Mouse (Mus musculus) frontal cortex, adult 2 months (tissue): ENCODE results near the gene Kiz. TPM values are rescaled to one million over a fixed set of nuclear protein-coding genes. Genes with fewer than 3 reads are reported as not detected.

ENCODE experiments used
- DNase-seq, 2 experiments: peaks; one replicate each; pipeline ENCODE4 v3.0.0; 2022; ENCODE audit warnings: low spot score in 1 of 2; ENCODE audit errors: extremely low spot score in 1 of 2
- polyA plus RNA-seq: library from polyadenylated mRNA; depleted of rRNA; stranded (reverse); fragments of >200 nt; gene quantifications from 2 replicates; pipeline ENCODE4 v1.2.3, GENCODE M21; 2012; rRNA removed

The Kiz gene
- 15.6 and 19.7 TPM in 2 replicates for polyA plus RNA-seq

GRCm38 (mm10) chr2:146855599-146856039, at the start of gene Kiz:
Kiz (plus strand) TSS chr2:146855864.
- DNase-seq: peak; percentile 70 to 91

DNA sequence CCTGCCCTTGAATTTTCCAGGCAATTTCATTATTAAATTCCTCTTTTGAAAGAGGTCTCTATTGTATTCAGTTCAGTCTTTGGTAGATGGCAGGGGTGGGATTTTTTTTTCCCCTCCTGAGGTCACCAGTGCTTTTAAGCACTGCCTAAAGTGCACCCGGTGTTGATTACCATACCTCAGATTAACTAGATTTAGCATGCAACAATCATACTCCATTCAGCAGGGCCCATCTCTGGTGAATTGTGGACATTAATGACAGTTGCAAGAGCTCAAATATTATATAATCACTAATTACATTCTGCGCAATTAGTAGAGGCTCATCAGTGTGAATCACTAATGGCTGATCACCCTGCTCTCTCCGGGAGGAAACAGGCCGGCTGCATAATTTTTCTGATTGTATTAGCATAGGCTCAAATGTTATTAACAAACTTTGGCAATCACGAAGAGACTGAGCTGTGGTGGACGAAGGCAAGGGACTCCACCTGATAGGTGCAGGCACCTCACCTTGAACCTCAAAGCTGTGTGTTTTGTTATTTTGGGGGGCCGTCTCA, 45.9 kb upstream of the Kiz start:
- DNase-seq: no peak

GRCm38 (mm10) chr2:146810695-146811094, 45.0 kb upstream of the Kiz start:
- DNase-seq: no peak

- no peak for DNase-seq
Measured at GRCm38 (mm10) chr2:146814978-146815377, 40.7 kb upstream of the Kiz start.

DNA sequence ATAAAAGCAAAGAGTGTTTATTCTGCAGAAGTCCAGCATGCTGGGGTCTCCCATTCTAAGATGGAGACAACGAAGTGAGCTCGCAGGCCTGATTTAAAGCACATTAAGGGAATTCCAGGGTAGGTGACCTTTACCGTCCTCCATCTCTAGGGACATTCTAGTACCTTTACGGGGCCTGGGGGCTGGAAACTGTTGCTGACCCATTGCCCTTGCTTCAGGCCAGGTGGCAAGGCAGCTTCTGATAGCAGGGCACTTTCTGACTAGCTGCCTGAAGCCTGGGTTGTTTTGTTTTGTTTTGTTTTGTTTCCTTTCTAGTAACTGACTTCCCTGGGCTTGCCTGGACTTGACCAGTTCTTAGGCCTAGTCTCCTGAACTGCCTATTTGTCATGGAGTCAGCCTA, 36.6 kb upstream of the Kiz start:
- DNase-seq: no peak

DNA sequence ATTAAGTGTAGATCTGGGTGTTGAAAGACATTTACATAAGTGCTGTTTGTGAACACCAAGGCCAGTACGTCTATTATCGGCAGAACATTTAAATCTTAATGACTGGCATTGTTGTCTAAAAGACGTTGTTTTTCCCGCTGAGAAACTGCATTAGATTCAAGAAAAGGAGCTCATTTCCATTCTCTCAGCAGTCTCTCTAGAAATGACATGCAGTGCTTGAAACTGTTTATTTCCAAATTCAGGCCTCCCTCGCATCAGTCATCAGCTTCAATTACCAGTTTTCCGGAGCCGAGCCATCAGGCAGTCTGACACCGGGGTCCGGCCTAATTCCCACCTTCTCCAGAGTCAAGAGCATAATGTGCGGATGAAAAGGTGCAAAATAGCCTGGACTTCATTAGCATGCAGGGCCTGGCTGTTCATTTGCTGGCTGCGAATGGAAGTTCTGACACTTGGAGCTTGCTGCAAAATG, 32.1 kb upstream of the Kiz start:
- DNase-seq: no peak

- DNase-seq: no peak
Measured at GRCm38 (mm10) chr2:146824043-146824442, 31.6 kb upstream of the Kiz start.

DNA sequence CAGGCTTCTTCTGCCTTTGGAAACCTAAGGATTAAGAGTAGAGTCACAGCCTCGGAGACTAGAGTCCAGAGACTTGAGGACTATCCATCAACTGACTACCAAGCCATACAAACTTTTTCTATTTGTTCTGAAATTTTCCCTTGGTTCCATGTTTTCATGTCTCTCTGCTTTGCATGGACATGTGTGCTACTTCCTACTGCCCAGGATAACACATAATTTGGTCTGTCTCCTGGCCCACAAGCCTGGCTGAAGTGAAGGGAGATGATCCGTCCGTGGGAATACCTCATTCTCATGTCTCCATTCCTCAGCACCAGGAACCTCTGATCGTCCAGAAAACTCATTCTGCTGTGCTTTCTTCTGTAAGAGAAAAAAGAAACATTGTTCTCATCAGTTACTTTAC, 27.7 kb upstream of the Kiz start:
- DNase-seq: no peak

- no peak for DNase-seq
Measured at GRCm38 (mm10) chr2:146833222-146834063, 22.2 kb upstream of the Kiz start.

DNA sequence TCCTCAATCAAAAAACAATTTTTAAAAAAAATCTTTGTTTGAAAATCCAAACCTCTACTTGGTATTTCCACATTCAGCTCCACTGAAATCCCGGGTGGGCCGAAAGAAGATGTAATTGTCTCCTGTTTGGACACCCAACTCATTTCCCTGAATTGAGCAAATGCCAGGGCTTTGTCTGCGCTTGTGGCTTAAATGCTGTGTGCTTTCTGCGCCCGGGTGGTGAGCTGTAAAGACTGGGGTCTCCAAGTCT, 21.7 kb upstream of the Kiz start:
- DNase-seq: no peak

DNA sequence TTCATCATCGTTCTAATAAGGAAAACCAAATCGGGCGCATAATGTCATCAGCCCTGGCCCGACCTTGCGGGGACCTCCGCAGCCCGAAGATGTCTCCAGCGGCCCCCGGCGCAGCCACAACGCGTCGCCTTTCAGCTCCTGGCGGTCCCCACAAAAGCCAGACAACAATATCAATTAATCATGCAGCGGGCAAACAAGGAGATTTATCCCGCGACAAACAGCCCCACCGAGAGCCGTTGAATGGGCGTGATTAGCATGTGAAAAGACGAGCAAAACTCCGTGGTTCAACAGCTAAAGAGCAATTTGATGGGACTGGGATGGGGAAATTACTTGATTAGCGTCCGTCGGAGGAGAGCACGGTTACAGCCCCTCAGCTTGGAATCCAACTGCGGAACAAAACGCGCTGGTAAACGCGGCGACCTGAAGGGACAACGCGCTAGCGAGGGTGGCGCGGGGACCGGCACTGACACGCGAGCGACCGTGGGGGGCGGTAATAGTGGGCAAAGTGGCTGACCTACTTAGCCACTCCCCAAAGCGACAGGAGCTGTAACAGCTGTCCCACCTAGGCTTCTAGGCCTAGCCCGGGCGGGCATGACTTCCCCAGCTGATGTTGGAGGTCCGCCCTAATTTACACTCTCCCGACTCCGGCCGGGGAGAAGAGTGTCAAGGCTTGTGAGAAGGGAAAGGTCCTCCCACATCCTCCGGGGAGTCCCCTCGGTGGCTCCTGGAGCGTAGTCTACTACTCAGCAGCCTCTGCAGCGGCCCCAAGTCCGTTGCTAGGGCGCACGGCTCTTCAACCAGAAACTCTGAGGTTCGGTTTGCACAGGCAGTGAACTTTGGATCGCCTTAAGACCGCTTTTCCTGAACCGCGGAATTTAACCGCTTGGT, 21.1 kb upstream of the Kiz start:
- no peak for DNase-seq

DNA sequence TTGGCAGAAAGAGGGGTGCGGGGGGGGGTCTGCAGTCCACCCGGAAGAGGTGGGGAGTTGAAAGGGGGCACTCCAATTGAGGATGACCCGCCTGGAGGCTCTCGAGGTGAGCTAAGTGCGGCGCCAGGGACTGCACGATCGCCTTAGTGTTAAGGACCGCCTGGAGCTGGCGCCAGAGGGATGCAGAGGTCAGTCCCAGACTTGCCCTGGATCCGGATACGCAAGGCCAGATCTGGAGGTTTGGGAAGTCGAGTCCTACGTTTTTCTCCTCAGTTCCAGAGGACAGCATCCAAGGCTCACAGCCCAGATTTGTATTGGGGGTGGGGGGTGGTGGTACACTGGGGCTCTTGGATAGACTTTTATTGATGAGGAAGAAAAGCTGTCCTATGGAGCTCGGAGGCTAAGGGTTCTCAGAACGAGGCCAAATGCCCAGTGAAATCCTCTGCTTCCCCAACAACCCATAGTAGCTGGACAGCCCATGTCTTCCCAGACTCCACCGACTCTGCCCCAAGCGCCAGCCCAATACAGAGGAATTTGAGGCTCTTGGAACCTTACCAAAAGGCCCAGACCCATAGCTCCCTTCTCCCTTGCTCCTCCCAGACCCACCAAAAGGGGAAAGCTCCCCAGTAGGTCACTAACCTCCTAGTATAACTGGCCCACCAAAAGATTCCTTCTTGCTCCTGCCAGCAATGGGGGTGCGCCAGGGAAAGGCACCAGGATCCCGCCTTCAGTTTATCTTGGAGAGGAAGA, 20.2 kb upstream of the Kiz start:
- DNase-seq: no peak

DNA sequence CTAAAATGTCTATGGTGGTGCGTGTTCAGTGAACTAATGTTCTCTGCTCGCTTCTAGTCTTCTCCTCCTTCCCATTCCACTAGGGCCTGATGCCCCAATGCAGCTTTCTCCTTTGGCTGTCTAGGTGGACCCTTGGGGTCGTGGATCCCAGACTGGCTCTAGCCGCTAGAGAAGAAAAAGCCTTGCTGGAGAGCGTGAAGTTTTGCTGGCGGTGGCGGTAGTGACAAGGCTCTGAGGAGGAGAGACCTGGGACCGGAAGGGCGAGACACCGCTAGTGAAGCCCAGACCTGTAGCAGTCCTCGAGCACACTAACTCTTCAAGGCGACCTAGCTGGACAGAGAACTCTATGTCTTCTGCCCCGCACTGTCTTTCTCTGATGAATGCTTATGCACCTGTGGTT, 19.4 kb upstream of the Kiz start:
- DNase-seq: no peak

- no peak for DNase-seq
Measured at GRCm38 (mm10) chr2:146836871-146837550, 18.7 kb upstream of the Kiz start.

DNA sequence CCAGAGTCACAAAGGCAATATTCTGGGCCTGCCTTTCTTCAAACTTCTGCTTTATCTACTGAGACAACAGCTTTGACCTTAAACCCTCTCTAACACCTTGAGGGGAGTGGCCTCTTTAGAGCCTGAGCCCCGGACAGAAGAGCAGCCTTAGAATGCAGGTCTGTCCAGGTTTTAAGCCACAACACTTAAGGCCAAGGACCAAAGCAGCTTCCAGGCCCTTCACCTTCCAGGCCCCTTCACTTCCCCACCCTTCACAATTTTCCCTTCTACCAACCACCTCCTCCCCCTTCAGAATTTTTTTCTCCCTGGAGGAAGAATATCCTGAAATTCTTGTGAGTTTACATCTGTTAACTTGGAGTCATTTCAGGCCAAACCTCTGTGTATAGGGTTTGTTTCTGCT, 18.0 kb upstream of the Kiz start:
- no peak for DNase-seq

GRCm38 (mm10) chr2:146838596-146839302, 16.9 kb upstream of the Kiz start:
- DNase-seq: no peak

- no peak for DNase-seq
Measured at GRCm38 (mm10) chr2:146839303-146840030, 16.2 kb upstream of the Kiz start.

DNA sequence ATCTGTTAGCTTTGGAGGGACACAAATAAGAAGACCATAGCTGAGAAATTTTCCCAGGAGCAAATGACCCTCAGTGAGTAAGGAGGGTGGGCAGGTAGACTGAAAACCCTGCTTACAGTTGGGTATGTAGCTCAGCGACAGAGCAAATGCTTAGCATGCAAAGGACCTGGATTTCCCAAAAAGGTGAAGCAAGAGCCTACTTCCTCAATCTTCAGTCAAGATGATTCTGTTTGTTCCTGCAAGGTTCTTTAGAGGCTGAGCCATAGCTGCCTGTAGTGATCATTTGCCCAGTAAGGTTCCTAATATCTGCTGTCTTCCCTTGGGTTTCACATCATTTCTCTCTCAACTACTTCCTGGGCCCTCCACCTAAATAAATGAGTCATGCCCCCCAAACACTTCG, 7.8 kb upstream of the Kiz start:
- DNase-seq: no peak

DNA sequence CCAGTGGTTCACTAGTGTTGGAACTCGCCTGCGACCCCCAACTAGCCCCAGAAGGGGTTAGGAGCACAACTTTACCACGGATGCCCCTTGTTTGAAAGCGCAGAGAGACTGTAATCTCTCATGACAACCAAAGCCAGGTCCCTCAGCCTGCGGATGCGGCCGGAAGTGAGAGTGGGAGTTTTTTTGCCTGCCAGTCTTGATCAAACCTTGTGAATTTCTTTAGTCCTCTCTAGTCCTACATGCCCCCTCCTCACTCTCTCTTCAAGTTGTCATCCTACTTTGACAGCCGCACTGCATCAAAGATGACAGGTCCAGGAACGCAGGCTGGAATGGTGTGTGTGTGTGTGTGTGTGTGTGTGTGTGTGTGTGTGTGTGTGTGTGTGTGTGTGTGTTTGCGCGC, 456 bp downstream of the Kiz start:
- no peak for DNase-seq
